ENCODE assay signal across 11 mouse cellular contexts in genomic region chr10:63060406-63060805, GRCm38 (mm10). TPM values are rescaled to one million over a fixed set of nuclear protein-coding genes. Genes with fewer than 3 reads are reported as not detected.
A peak's percentile ranks its signal among the peaks of the same experiment; 100 is the strongest.
DNase-seq lines count a peak whose midpoint lies in the region; ATAC-seq and TF ChIP-seq lines count a peak whose summit lies in the region.
"Had no signal": no experiment of that assay in that cellular context is flagged by ENCODE, and none has a peak within 500 bp of the region (broad histone marks: within the 10 kb centered on the region; RNA-seq: fewer than 3 reads in every experiment).

No protein-coding gene starts in this region.

- H3K27me3 ChIP-seq in intestine, postnatal 0 days (replicated peaks; ENCODE audit: control insufficient read depth, insufficient read depth, low read length) = no peaks in the 10 kb centered on the region
- H3K27me3 ChIP-seq in lung, postnatal 0 days (replicated peaks; ENCODE audit: insufficient read depth, low read length) = no peaks in the 10 kb centered on the region
- no peaks in the 10 kb centered on the region for H3K27me3 ChIP-seq in cerebellum, adult 2 months (ENCODE audit: control insufficient read depth, insufficient read depth, low read length)
- H3K27me3 ChIP-seq in hindbrain, embryonic 13.5 days = no peaks in the 10 kb centered on the region
- H3K27me3 ChIP-seq: embryonic facial prominence, embryonic 13.5 days; hindbrain, embryonic 15.5 days; neural tube, embryonic 12.5 days had no signal

- H3K9me3 ChIP-seq in intestine, postnatal 0 days (ENCODE audit: control insufficient read depth) = no peaks in the 10 kb centered on the region
- no peaks in the 10 kb centered on the region for H3K9me3 ChIP-seq in lung, postnatal 0 days (ENCODE audit: low read length)
- no peaks in the 10 kb centered on the region for H3K9me3 ChIP-seq in hindbrain, embryonic 13.5 days
- H3K9me3 ChIP-seq: embryonic facial prominence, embryonic 13.5 days; hindbrain, embryonic 15.5 days; neural tube, embryonic 12.5 days had no signal

- TF ChIP-seq CTCF in intestine, postnatal 0 days (IDR thresholded peaks at IDR 0.05; ENCODE audit: low read depth) = no peak
- no peak for TF ChIP-seq CTCF in lung, postnatal 0 days (IDR thresholded peaks at IDR 0.05)
- no peak for TF ChIP-seq CTCF in cerebellum, adult 2 months (IDR thresholded peaks at IDR 0.05; ENCODE audit: borderline replicate concordance, insufficient read depth, low read depth, low read length)

- no peak; the same call in 1 of the 2 replicates for ATAC-seq in intestine, postnatal 0 days
- peak; percentile 61 for ATAC-seq in lung, postnatal 0 days
- no peak for ATAC-seq in hindbrain, embryonic 13.5 days (ENCODE audit: low FRiP score)

- H3K4me2 ChIP-seq in intestine, postnatal 0 days (replicated peaks; ENCODE audit: low read depth) = no peak overlapping the region
- no peak overlapping the region for H3K4me2 ChIP-seq in lung, postnatal 0 days (replicated peaks; ENCODE audit: low read depth, low read length)
- no peak overlapping the region for H3K4me2 ChIP-seq in hindbrain, embryonic 13.5 days
- H3K4me2 ChIP-seq: embryonic facial prominence, embryonic 13.5 days; hindbrain, embryonic 15.5 days; neural tube, embryonic 12.5 days had no signal

- TF ChIP-seq POLR2A in cerebellum, adult 2 months (IDR thresholded peaks at IDR 0.05; ENCODE audit: borderline replicate concordance, insufficient read depth, low read length) = no peak

- 32% methylated on average over 11 of the region's 11 CpGs for WGBS in intestine, postnatal 0 days
- 28% methylated on average over 11 of the region's 11 CpGs for WGBS in lung, postnatal 0 days
- WGBS in cerebellum, adult 2 months = 68% methylated on average over 11 of the region's 11 CpGs
- WGBS in hindbrain, embryonic 13.5 days = 76% methylated on average over 11 of the region's 11 CpGs

- H3K4me1 ChIP-seq in intestine, postnatal 0 days (replicated peaks; ENCODE audit: control insufficient read depth, insufficient read depth, low read length) = no peaks in the 10 kb centered on the region
- H3K4me1 ChIP-seq in lung, postnatal 0 days (ENCODE audit: insufficient read depth, low read depth, low read length) = no peaks in the 10 kb centered on the region
- no peaks in the 10 kb centered on the region for H3K4me1 ChIP-seq in cerebellum, adult 2 months (ENCODE audit: control insufficient read depth, insufficient read depth, low read length)
- H3K4me1 ChIP-seq in hindbrain, embryonic 13.5 days (replicated peaks) = peaks cover 3% of the 10 kb centered on the region; the same call in 1 of the 2 replicates
- H3K4me1 ChIP-seq: embryonic facial prominence, embryonic 13.5 days; hindbrain, embryonic 15.5 days; neural tube, embryonic 12.5 days had no signal

- peak overlapping the region; percentile 42; the same call in 1 of the 2 replicates for H3K27ac ChIP-seq in intestine, postnatal 0 days (ENCODE audit: low read depth, low read length)
- H3K27ac ChIP-seq in lung, postnatal 0 days (ENCODE audit: low read length) = no peak overlapping the region
- H3K27ac ChIP-seq in cerebellum, adult 2 months (ENCODE audit: insufficient read depth, low read length) = no peak overlapping the region
- no peak overlapping the region for H3K27ac ChIP-seq in hindbrain, embryonic 13.5 days
- H3K27ac ChIP-seq: embryonic facial prominence, embryonic 13.5 days; hindbrain, embryonic 15.5 days; neural tube, embryonic 12.5 days had no signal

- 0 out of 2 replicates have a peak, but pooled peaks have one; percentile 24 for TF ChIP-seq EP300 in lung, postnatal 0 days (IDR thresholded peaks at IDR 0.05)

- peak; percentile 57 to 66 for DNase-seq in urinary bladder, adult 18-20 months (ENCODE audit: low spot score in 2 of 2)
- DNase-seq in urinary bladder, postnatal 10 days (ENCODE audit: low spot score) = no peak
- DNase-seq in lung, postnatal 0 days (ENCODE audit: low spot score) = peak; percentile 56
- peak; percentile 71 to 80 for DNase-seq in urinary bladder, postnatal 36 days (ENCODE audit: low spot score in 2 of 2)
- no peak for DNase-seq in right cerebral cortex, adult 2 months (ENCODE audit: low spot score in 2 of 2)
- DNase-seq in cerebellum, adult 2 months = no peak

- H3K4me3 ChIP-seq in intestine, postnatal 0 days (ENCODE audit: low read depth, low read length) = no peak overlapping the region
- no peak overlapping the region for H3K4me3 ChIP-seq in lung, postnatal 0 days (ENCODE audit: low read depth, low read length)
- H3K4me3 ChIP-seq in cerebellum, adult 2 months (replicated peaks; ENCODE audit: insufficient read depth, low read depth, low read length) = no peak overlapping the region
- no peak overlapping the region for H3K4me3 ChIP-seq in hindbrain, embryonic 13.5 days
- H3K4me3 ChIP-seq: embryonic facial prominence, embryonic 13.5 days; hindbrain, embryonic 15.5 days; neural tube, embryonic 12.5 days had no signal

- no peak overlapping the region for H3K9ac ChIP-seq in intestine, postnatal 0 days (ENCODE audit: low read depth, low read length)
- H3K9ac ChIP-seq in lung, postnatal 0 days (replicated peaks; ENCODE audit: low read depth) = no peak overlapping the region
- H3K9ac ChIP-seq in hindbrain, embryonic 13.5 days = no peak overlapping the region
- H3K9ac ChIP-seq: embryonic facial prominence, embryonic 13.5 days; hindbrain, embryonic 15.5 days; neural tube, embryonic 12.5 days had no signal

- H3K36me3 ChIP-seq in intestine, postnatal 0 days (ENCODE audit: control insufficient read depth, insufficient read depth) = no peaks in the 10 kb centered on the region
- H3K36me3 ChIP-seq in lung, postnatal 0 days (ENCODE audit: insufficient read depth, low read length) = no peaks in the 10 kb centered on the region
- H3K36me3 ChIP-seq in hindbrain, embryonic 13.5 days = no peaks in the 10 kb centered on the region
- H3K36me3 ChIP-seq: embryonic facial prominence, embryonic 13.5 days; hindbrain, embryonic 15.5 days; neural tube, embryonic 12.5 days had no signal

RNA-seq across cellular contexts. Expression of gene Pbld1, which starts 0.4 kb away (rescaled TPM):
- polyA plus RNA-seq in intestine, postnatal 0 days (2015; fragmentation: Nextera tagmentation; extraction: Ambion mirVana) = 1.8 and 2.1 TPM in 2 replicates
- 0.70 and 0.95 TPM in 2 replicates for polyA plus RNA-seq in lung, postnatal 0 days (2015; fragmentation: Nextera tagmentation; extraction: Ambion mirVana)
- polyA plus RNA-seq in cerebellum, adult 2 months (2012; rRNA removed) = 0.32 and 0.47 TPM in 2 replicates
- 1.2 and 1.6 TPM in 2 replicates for polyA plus RNA-seq in hindbrain, embryonic 13.5 days (2015; fragmentation: Nextera tagmentation; extraction: Ambion mirVana)

RNA-seq across cellular contexts. Expression of gene Pbld2, which starts 36.3 kb away (rescaled TPM):
- polyA plus RNA-seq in intestine, postnatal 0 days (2015; fragmentation: Nextera tagmentation; extraction: Ambion mirVana) = 36.2 and 43.7 TPM in 2 replicates
- 16.2 and 18.4 TPM in 2 replicates for polyA plus RNA-seq in lung, postnatal 0 days (2015; fragmentation: Nextera tagmentation; extraction: Ambion mirVana)
- polyA plus RNA-seq in cerebellum, adult 2 months (2012; rRNA removed) = 2.0 and 2.5 TPM in 2 replicates
- 0.88 and 1.1 TPM in 2 replicates for polyA plus RNA-seq in hindbrain, embryonic 13.5 days (2015; fragmentation: Nextera tagmentation; extraction: Ambion mirVana)

RNA-seq across cellular contexts. Expression of gene Hnrnph3, which starts 36.4 kb away (rescaled TPM):
- 21.2 and 25.0 TPM in 2 replicates for polyA plus RNA-seq in intestine, postnatal 0 days (2015; fragmentation: Nextera tagmentation; extraction: Ambion mirVana)
- 38.8 and 44.6 TPM in 2 replicates for polyA plus RNA-seq in lung, postnatal 0 days (2015; fragmentation: Nextera tagmentation; extraction: Ambion mirVana)
- polyA plus RNA-seq in cerebellum, adult 2 months (2012; rRNA removed) = 97.0 and 97.6 TPM in 2 replicates
- polyA plus RNA-seq in hindbrain, embryonic 13.5 days (2015; fragmentation: Nextera tagmentation; extraction: Ambion mirVana) = 193 and 195 TPM in 2 replicates

RNA-seq across cellular contexts. Expression of gene Atoh7, which starts 39.0 kb away (rescaled TPM):
- polyA plus RNA-seq in intestine, postnatal 0 days (2015; fragmentation: Nextera tagmentation; extraction: Ambion mirVana) = not detected in 2 replicates
- not detected in 2 replicates for polyA plus RNA-seq in lung, postnatal 0 days (2015; fragmentation: Nextera tagmentation; extraction: Ambion mirVana)
- 18.5 and 22.6 TPM in 2 replicates for polyA plus RNA-seq in cerebellum, adult 2 months (2012; rRNA removed)
- polyA plus RNA-seq in hindbrain, embryonic 13.5 days (2015; fragmentation: Nextera tagmentation; extraction: Ambion mirVana) = 1.6 and 2.1 TPM in 2 replicates
- polyA plus RNA-seq: embryonic facial prominence, embryonic 13.5 days had no signal

Comparison
In these comparisons a context has a peak if more than half of its experiments do, and no peak if none do; other contexts are left out.
1. DNase-seq: peak in urinary bladder, adult 18-20 months (2 of 2), lung, postnatal 0 days (single experiment) and urinary bladder, postnatal 36 days (2 of 2); none in urinary bladder, postnatal 10 days (single experiment), right cerebral cortex, adult 2 months (0 of 2) and cerebellum, adult 2 months (0 of 2).